ENCODE assay signal across 12 mouse cellular contexts in the genomic region with DNA sequence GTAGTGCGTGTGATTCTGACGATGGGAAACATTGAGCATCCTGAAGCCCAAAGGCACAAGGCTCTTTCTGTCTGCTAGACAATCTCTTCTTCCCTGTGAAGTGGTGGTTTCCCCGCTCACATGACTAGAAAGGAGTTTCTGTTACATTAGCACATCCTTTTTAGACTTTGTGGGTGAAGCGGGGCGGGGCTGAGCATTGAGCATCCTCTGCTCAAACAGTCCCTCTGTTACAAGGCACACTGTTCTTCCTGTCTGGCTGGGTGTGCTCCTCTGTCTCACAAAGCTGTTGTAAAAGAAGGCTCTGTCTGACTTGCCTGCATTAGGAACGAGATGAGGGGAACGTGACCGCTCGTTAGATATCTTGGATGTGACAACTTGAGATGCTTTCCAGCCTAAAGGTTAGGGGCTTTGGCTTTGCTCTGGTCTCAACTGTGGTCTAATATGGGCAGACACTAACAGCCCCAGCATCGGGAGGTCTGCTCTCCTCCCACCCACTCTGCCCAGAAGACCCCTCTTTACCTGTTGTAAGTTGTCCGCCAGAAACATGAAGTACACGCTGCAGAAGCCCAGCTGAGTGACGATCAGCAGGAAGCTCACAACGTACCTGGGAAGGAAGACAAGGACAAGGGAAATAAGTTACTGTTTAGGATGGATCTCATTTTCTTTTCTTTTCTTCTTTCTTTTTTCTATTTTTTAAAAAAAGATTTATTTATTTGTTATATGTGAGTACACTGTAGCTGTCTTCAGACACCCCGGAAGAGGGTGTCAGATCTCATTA. TPM values are rescaled to one million over a fixed set of nuclear protein-coding genes. Genes with fewer than 3 reads are reported as not detected.
DNase-seq lines count a peak whose midpoint lies in the region; ATAC-seq lines count a peak whose summit lies in the region.
"Had no signal": no experiment of that assay in that cellular context is flagged by ENCODE, and none has a peak within 500 bp of the region (broad histone marks: within the 10 kb centered on the region; RNA-seq: fewer than 3 reads in every experiment).

No protein-coding gene starts in this region.

- H3K9ac ChIP-seq in kidney, embryonic 14.5 days (ENCODE audit: low read depth, low read length), result no peak overlapping the region
- H3K9ac ChIP-seq: embryonic facial prominence, embryonic 13.5 days had no signal

- DNase-seq in right cerebral cortex, postnatal 10 days (ENCODE audit: low spot score in 2 of 2), result peak; percentile 37 to 40
- DNase-seq in right cerebral cortex, postnatal 4 days, result no peak
- DNase-seq in spleen, adult 18-20 months, result peak; percentile 72 to 75
- no peak for DNase-seq in urinary bladder, postnatal 4 days (ENCODE audit: low spot score in 2 of 2)
- DNase-seq in left cerebral cortex, adult 18-20 months (ENCODE audit: low spot score in 2 of 2), result no peak
- DNase-seq: gastrocnemius, adult 2 months; heart, postnatal 14 days; midbrain, embryonic 14.5 days had no signal

- H3K4me2 ChIP-seq in kidney, embryonic 14.5 days (replicated peaks; ENCODE audit: low read depth, low read length), result no peak overlapping the region
- H3K4me2 ChIP-seq: embryonic facial prominence, embryonic 13.5 days had no signal

- no peaks in the 10 kb centered on the region for H3K36me3 ChIP-seq in kidney, embryonic 14.5 days (ENCODE audit: control insufficient read depth, insufficient read depth, low read length)
- H3K36me3 ChIP-seq: embryonic facial prominence, embryonic 13.5 days had no signal

- no peaks in the 10 kb centered on the region for H3K9me3 ChIP-seq in kidney, embryonic 14.5 days (ENCODE audit: control insufficient read depth, low read length)
- H3K9me3 ChIP-seq: embryonic facial prominence, embryonic 13.5 days had no signal

- no peak overlapping the region for H3K4me3 ChIP-seq in kidney, embryonic 14.5 days (ENCODE audit: low read length)
- H3K4me3 ChIP-seq: embryonic facial prominence, embryonic 13.5 days; gastrocnemius, adult 2 months had no signal

- WGBS in kidney, embryonic 14.5 days, result 80% methylated on average over 15 of the region's 15 CpGs

- H3K4me1 ChIP-seq in kidney, embryonic 14.5 days (ENCODE audit: control insufficient read depth, insufficient read depth, low read length), result no peaks in the 10 kb centered on the region
- H3K4me1 ChIP-seq: embryonic facial prominence, embryonic 13.5 days had no signal

- no peaks in the 10 kb centered on the region for H3K27me3 ChIP-seq in kidney, embryonic 14.5 days (ENCODE audit: control insufficient read depth, insufficient read depth, low read length)
- H3K27me3 ChIP-seq: embryonic facial prominence, embryonic 13.5 days had no signal

- H3K27ac ChIP-seq in kidney, embryonic 14.5 days (ENCODE audit: low read depth, low read length), result no peak overlapping the region
- H3K27ac ChIP-seq: embryonic facial prominence, embryonic 13.5 days; gastrocnemius, adult 2 months had no signal

- ATAC-seq in common myeloid progenitor, adult 5-6 weeks (replicated peaks; ENCODE audit: low read depth, poor library complexity, severe bottlenecking), result peak; percentile 86
- ATAC-seq in kidney, embryonic 14.5 days (ENCODE audit: low FRiP score, low TSS enrichment), result no peak

RNA-seq across cellular contexts. Expression of a gene that starts 14.5 kb away (rescaled TPM):
- total RNA-seq in common myeloid progenitor, adult 5-6 weeks (2017), result not detected in 2 replicates
- not detected in 2 replicates for polyA plus RNA-seq in kidney, embryonic 14.5 days (2014; fragmentation: Nextera tagmentation; extraction: Ambion mirVana)
- total RNA-seq in left cerebral cortex, adult 18-20 months (2021), result not detected
- total RNA-seq: gastrocnemius, adult 2 months; heart, postnatal 14 days; liver, adult 2 months had no signal
- polyA plus RNA-seq: embryonic facial prominence, embryonic 13.5 days; midbrain, embryonic 14.5 days had no signal

RNA-seq across cellular contexts. Expression of a gene that starts 39.0 kb away (rescaled TPM):
- total RNA-seq in common myeloid progenitor, adult 5-6 weeks (2017), result 71.7 and 72.2 TPM in 2 replicates
- 27.3 and 33.6 TPM in 2 replicates for polyA plus RNA-seq in kidney, embryonic 14.5 days (2014; fragmentation: Nextera tagmentation; extraction: Ambion mirVana)
- total RNA-seq in left cerebral cortex, adult 18-20 months (2021), result 10 to 100 TPM; 29.1 to 30.7 TPM

RNA-seq across cellular contexts. Expression of a gene that starts 47.9 kb away (rescaled TPM):
- 0.14 TPM in 1 of 2 replicates, not detected in the other for total RNA-seq in common myeloid progenitor, adult 5-6 weeks (2017)
- 0.63 and 0.80 TPM in 2 replicates for polyA plus RNA-seq in kidney, embryonic 14.5 days (2014; fragmentation: Nextera tagmentation; extraction: Ambion mirVana)
- under 1 TPM in 1 of 2 experiments, not detected in 1; 0.35 TPM for total RNA-seq in left cerebral cortex, adult 18-20 months (2021)
- total RNA-seq: liver, adult 2 months had no signal
- polyA plus RNA-seq: liver, adult 2 months had no signal

RNA-seq across cellular contexts. Expression of a gene that starts 59.0 kb away (rescaled TPM):
- 24.3 and 26.6 TPM in 2 replicates for total RNA-seq in common myeloid progenitor, adult 5-6 weeks (2017)
- 3.5 and 3.6 TPM in 2 replicates for polyA plus RNA-seq in kidney, embryonic 14.5 days (2014; fragmentation: Nextera tagmentation; extraction: Ambion mirVana)
- total RNA-seq in left cerebral cortex, adult 18-20 months (2021), result under 1 TPM; 0.47 to 0.77 TPM

Comparison
In these comparisons a context has a peak if more than half of its experiments do, and no peak if none do; other contexts are left out.
1. DNase-seq: peak in right cerebral cortex, postnatal 10 days (2 of 2) and spleen, adult 18-20 months (2 of 2); none in right cerebral cortex, postnatal 4 days (single experiment), urinary bladder, postnatal 4 days (0 of 2) and left cerebral cortex, adult 18-20 months (0 of 2).